Mouse (Mus musculus) erythroblast, embryonic 14.5 days (primary cell): ENCODE results near the gene Tgfbr3.

ENCODE experiments used
- GATA1 ChIP-seq: IDR thresholded peaks from 2 replicates; pipeline ENCODE4 v1.6.1; 2012; ENCODE audit warnings: low read length, inconsistent platforms, mixed read lengths
- TAL1 ChIP-seq: IDR thresholded peaks from 3 replicates; pipeline ENCODE4 v1.6.1; 2012; ENCODE audit warnings: low read length, inconsistent platforms, mixed read lengths

GRCm38 (mm10) chr5:107120624-107121023, 168.8 kb downstream of the Tgfbr3 start:
- TF ChIP-seq GATA1 (no peak), TAL1 (no peak)
